Mouse (Mus musculus): ENCODE measurements around the gene Slc1a2.

GRCm38 (mm10) chr2:102760284-102761072 is 102.0 kb downstream of the Slc1a2 start:
- TF ChIP-seq CTCF (IDR thresholded peaks at IDR 0.05; ENCODE audit: low read depth, low read length) = no peak
- no peak for TF ChIP-seq GATA1 (IDR thresholded peaks at IDR 0.05; ENCODE audit: borderline replicate concordance, low read length)
